Mouse (Mus musculus) kidney, postnatal 36 days (tissue): ENCODE measurements around the gene Pkn3.
"Not testable (repeated sequence)": the region's sequence is repeated elsewhere in the genome, so short reads cannot be mapped to it uniquely, and the experiment has no call there.

Source experiments
- DNase-seq, 2 experiments: peaks; one replicate each; pipeline ENCODE4 v3.0.0; 2021 to 2022; ENCODE audit warnings: mixed read lengths in 2 of 2

Pkn3 gene

GRCm38 (mm10) chr2:30077502-30078348, at the start of gene Pkn3:
TSS of gene Pkn3 (plus strand) at chr2:30077684.
- DNase-seq: peak; percentile 88 to 92

DNA sequence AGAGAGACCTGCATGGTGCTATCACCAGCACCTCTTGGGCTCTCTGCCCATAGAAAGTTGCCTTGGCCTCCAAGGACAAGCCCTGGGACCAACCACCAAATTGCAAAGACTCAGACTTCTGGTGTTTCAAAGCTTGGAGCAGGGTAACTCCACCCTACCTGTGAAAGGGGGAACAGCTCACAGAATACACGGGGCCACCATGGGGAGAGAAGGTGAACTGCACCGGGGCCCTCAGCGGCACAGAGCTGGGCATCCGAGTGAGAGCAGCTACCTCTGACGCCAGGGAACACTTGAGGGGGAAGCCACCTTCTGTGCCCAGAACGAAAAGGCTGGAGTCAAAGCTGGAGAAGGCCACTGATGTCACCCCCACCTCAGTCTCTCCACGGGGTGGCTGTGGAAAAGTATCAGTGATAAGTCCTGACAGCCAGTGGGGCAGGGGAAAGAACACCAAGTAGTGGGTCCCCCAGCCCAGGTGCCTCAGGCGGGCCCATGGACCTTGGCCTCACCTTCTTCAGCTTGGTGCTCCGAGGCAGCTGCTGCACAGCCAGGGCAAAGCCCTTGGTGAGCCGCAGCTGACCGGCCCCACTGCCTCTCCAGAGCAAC, 45.1 kb upstream of the Pkn3 start:
- DNase-seq: peak in 1 of 2 experiments; percentile 54

GRCm38 (mm10) chr2:30032957-30033356, 44.5 kb upstream of the Pkn3 start:
- peak in 1 of 2 experiments; percentile 25 for DNase-seq

DNA sequence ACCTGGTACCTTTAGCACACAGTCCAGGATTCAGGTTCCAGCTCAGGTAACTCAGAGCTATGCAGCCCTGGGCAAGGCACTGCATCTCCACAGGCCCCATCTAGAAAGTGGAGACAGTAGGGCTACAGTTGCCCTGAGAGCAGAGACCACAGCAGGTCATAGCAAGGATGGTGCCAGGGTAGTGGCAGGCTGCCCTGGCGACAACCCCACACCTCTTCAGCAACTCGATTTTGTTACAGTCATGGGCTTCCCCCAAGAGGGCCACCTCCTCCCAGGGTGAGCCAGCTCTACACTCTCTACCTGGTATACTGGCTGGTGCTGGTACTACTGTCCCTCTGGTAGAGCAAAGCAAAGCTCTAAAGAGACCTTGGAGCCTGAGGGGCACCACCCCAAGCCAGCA, 39.7 kb upstream of the Pkn3 start:
- DNase-seq: no peak

DNA sequence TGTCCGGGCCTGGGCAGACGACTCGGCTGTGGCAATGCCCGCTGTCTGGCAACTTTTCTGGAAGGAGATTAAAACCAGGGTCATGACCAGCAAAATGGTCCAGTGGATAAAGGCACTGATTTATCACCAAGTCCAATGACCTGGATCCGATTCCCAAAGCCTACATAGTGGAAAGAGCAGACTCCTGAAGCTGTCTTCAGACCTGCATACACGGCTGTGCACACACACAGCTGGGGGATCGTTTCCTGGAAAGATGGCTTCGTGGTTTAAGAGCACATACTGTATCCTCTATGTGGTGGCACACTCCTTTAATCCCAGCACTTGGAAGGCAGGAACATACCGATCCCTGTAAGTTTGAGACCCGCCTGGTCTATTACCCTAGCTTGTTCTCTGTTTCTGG, 39.1 kb upstream of the Pkn3 start:
- no peak for DNase-seq

GRCm38 (mm10) chr2:30039687-30040086, 37.8 kb upstream of the Pkn3 start:
- no peak for DNase-seq

DNA sequence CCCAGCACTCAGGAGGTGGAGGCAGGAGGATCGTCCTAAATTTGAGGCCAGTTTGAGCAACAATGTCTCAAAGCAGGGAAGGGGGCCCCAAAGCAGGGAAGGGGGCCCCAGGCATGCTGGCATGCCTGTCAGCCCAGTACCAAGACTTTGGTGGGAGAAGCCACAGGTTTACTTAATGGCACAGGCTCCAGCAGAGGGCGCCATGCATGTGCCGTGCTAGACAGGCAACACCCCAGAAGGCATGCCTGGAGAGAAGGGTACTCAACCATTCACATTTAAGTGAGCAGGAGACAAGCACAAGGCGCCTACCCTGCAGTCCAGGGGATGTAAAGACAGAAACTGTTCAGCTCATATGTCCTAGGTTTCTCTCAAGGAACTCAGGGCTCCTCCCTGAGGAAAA, 35.0 kb upstream of the Pkn3 start:
- DNase-seq: peak; percentile 85 to 96

DNA sequence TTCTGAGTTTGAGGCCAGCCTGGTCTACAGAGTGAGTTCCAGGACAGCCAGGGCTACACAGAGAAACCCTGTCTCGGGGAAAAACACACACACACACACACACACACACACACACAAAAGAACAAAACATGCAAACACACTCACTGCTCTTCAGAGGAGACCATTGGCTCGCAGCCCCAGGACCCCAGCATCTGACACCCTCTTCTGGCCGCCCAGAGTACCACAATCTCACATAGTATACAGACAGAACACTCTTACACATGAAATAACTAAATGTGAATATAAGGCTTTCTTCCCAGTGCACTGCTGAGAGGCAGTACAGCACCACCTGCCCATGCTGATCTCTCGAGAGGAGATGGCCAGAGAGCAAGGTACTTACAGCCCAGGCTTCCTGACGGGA, 32.9 kb upstream of the Pkn3 start:
- no peak for DNase-seq

- DNase-seq: no peak
Observed at GRCm38 (mm10) chr2:30047127-30047526, 30.4 kb upstream of the Pkn3 start.

DNA sequence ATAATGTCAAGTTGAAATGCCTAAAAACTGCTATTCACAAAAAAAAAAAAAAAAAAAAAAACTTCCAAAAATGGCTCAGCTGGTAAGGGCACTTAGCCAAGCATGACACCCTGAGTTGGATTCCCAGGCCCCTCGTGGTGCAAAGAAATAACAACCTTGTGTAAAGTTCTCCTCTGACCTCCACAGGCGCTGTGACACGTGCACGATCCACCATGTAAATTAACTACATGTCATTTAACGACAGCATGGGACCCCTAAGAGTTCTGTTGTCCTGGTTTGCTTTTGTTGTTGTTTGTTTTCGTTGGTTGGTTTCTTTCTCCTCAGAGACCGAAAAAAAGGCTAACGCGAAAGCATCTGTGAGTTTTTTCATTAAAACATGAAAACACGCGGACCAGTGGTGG, 29.4 kb upstream of the Pkn3 start:
- DNase-seq: no peak

DNA sequence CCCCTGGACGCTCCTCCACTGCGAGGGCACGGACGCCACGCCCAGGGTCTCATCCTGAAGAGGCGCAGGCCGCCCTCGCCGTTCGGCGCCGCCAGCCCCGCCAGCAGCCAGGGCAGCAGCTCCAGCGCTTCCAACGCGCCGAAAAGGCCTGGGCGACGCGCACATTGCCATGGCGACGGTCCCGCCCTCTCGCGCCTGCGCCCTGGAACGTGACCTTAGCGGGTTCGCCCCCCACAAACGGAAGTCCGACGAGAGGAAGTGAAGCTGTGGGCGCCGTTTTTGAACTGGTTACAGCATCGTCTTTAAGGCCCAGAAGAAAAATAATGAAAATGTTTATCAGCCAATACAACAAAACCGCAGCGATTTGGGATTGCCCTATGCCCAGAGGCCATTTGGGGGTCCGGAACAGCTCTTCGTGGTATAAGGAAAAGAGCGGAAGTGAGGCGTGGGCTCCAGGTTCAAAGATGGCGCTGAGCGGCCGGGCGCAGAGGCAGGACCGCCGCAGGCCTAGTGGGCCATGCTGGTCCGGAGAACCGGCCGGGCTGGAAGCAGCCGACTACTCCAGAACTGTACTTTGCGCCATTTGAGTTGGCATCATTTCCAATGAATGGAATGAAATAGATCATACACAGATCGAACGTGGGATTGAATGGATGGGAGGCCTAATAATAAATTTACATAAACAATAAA, 28.6 kb upstream of the Pkn3 start, which contains the start of gene Wdr34:
TSS of gene Wdr34 (minus strand) at position 183 of the 690 bp plus-strand sequence.
- DNase-seq: peak; percentile 98 to 99

GRCm38 (mm10) chr2:30049831-30050230, 27.7 kb upstream of the Pkn3 start:
- DNase-seq: no peak

DNA sequence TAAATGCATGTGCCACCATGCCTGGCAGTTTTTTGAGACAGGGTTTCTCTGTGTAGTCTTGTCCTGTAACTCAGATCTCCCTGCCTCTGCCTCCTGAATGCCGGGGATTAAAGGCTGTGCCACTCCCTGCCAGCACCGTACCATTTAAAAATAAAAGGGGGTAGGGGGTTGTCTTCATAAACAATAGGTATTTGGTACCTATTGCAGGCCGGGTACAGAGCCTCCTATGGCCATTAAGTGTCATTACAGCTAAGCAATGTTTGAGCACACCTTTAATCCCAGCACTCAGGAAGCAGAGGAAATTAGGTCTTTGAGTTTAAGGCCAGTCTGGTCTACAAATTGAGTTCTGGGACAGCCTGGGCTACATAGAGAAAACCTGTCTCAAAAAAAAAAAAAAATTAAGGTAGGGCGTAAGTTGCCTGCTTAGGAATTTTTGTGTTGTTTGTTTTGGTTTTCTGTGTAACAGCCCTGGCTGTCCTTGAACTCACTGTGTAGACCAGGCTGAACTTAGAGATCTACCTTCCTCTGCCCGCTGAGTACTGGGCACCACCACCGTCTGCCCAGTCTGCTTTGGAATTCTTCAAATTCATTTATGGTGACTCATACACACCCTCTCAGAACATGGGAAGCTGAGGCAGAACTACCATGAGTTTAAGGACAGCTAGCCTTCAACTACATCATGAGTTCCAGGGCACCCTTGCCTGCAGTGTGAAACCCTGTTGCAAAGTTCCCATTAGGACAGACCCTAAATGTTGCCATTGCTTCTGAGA, 25.3 kb upstream of the Pkn3 start:
- no peak for DNase-seq

- DNase-seq: not testable (repeated sequence)
Observed at GRCm38 (mm10) chr2:30055310-30055709, 22.2 kb upstream of the Pkn3 start.

DNA sequence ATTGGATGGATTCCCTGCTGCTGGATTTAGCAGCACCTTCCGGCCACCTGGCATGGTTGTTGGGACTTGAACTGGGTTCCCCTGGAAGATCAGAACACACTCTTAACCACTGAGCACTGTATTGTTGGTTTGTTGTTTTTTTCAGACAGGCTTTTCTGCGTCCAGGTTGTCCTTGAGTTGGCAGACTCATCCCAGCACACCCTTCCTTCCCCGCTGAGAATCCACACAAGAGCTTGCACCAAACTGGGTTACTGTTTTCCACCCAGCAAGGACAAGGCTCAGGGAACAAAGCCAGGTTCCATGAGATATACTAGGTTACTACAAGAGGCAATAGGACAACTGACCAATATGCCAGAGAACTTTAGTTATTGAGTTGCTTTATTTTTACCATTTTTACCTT, 20.7 kb upstream of the Pkn3 start:
- no peak for DNase-seq

GRCm38 (mm10) chr2:30057223-30057904, 20.1 kb upstream of the Pkn3 start, which contains the start of gene Set:
TSS of gene Set (plus strand) at chr2:30057378.
- peak in 1 of 2 experiments; percentile 41 for DNase-seq

- no peak for DNase-seq
Observed at GRCm38 (mm10) chr2:30058418-30058817, 19.1 kb upstream of the Pkn3 start.

GRCm38 (mm10) chr2:30061215-30062166, 16.0 kb upstream of the Pkn3 start:
- DNase-seq: peak; percentile 13 to 56

DNA sequence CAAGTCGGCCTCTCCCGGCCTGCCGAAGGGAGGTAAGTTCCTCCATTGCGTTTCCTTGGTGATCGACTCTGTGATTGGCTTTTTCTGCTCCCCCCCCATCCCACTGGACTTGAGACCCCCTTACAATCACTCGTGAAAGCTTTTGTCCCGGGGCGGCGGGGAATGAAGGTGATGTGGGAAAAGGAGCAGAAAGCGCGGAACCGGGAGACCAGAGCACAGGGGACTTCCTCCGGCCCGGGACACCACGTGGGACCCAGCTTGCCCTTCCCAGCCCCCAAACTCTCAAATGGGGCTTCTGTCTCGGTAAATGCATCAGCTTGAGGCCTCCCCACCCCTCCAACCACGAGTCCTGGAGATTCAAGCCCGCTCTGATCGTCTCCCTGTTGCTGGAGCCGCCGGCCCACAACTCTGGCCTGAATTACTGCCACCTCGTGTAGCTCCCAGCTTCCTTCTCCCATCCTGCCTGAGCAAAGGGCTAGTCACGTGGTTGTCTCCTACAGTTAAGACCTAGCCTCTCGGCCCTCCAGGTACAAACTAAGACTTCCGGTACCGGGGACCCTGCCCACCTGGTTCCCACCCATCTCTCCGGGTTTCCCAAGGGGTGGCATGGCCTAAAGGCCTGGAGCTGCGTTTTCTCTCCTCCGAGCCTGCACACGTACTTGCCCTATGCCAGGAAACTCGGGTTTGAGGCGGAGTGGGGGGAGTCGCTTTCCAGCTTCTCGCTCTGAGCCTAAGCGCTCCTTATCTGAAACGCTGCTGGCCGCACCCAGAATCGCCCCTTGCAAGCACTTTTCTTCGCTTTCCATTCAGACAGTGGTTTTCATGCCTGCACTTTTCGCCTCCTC, 15.0 kb upstream of the Pkn3 start:
- peak; percentile 75 to 85 for DNase-seq

GRCm38 (mm10) chr2:30063235-30063634, 14.2 kb upstream of the Pkn3 start:
- no peak for DNase-seq
